Mouse (Mus musculus): ENCODE measurements around the gene Ralgapa2.
A peak's percentile ranks its signal among the peaks of the same experiment; 100 is the strongest.

Ralgapa2 gene

DNA sequence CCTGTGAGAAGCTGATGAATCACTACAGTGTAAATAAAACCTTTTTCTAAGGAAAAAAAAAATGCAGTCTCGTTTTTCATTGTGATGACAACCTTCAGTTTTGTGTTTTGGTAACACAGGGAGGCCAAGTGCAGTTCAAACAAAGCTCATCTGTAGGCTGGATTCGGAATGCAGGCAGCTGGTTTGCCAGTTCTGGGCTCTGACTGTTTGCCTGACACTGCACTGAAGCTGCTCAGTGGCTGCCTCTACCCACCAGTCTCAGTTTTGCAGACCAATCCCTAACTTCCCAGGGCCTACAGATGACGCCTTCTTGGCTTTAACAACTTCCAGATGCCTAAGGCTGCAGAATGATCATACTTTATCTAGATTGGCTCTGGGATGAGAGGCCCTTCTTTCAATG, 205.1 kb downstream of the Ralgapa2 start:
- DNase-seq (ENCODE audit: low read depth, low spot score), result peak; percentile 30

DNA sequence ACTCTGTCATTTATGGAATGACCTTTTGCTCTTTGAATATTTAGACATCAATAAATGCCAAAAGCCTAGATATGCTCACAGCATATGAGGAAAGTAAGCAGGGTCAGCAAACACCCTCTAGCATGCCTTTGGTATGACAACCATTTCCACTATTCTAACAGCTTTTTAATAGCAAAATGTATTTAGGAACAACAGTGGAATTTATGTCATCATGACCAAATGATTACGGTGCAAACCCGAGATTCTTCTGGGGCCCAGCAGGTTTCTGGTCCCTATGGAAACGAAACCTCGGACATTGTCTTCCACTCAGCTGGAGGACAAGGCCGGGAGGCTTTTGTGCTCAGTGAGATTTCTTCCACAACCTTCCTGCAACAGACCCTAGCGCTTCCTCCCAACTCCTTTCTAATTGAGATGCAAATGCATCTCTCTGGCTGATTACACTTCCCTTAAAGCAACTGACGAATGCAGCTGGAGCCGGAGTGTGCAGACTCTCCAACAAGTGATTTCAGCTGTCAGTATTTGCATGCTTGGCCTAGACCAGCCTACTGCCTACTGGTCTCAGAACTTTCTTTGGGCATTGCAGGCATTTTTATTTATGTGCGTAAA, 209.9 kb downstream of the Ralgapa2 start:
- no peak for DNase-seq (ENCODE audit: low read depth, low spot score)

GRCm38 (mm10) chr2:146300500-146301020, 211.6 kb downstream of the Ralgapa2 start:
- DNase-seq (ENCODE audit: low read depth, low spot score), result no peak

DNA sequence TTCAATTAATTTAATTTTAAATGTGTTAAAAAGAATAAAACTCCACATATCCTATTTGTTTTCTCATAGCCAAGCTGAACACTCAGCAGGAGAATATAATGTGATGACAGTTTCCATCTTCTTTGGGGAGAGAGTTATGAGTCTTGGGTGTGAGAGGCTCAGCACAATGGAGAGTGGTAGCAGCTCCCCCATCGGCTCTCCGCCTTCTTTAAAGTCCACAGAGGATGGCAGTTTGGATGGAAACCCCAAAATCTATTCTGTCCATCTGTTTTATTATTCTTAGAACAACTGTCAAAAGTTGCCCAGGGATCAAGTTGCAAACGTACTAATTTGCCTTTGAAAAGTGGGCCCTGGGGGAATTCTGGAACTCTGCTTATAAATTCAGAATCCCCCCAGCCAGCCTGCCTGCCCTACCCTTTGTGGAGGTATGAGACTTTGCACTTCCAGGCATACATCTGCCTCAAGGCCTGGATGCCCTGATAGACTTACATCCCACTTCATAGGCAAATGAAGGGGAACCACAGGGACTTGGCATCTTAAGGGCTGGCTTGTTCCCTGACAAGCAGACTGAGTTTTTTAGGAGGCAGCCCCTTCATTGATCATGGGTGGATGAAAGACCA, 212.2 kb downstream of the Ralgapa2 start:
- DNase-seq (ENCODE audit: low read depth, low spot score), result no peak

DNA sequence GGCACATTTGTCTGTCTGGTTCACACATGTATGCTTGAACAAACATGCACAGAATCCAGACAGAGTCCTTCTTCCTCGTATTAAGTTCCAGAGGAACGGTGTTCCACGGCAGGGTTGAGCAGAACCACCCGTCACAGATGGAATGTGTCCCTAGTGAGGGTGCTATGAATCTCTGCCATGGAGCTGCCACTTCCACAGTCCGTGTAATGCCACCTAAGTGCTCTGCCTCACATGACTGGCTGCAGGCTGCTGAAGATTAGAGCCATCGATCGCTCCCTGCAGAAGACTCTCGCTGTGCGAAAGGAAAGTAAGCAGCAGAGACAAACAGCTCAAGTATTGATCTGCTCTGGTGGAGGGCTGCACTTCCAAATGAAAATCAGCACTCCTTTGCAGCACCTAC, 218.6 kb downstream of the Ralgapa2 start:
- DNase-seq (ENCODE audit: low read depth, low spot score), result no peak

GRCm38 (mm10) chr2:146290871-146291637, 221.1 kb downstream of the Ralgapa2 start:
- peak; percentile 23 for DNase-seq (ENCODE audit: low read depth, low spot score)

- DNase-seq (ENCODE audit: low read depth, low spot score), result no peak
Observed at GRCm38 (mm10) chr2:146290366-146290765, 221.8 kb downstream of the Ralgapa2 start.

DNA sequence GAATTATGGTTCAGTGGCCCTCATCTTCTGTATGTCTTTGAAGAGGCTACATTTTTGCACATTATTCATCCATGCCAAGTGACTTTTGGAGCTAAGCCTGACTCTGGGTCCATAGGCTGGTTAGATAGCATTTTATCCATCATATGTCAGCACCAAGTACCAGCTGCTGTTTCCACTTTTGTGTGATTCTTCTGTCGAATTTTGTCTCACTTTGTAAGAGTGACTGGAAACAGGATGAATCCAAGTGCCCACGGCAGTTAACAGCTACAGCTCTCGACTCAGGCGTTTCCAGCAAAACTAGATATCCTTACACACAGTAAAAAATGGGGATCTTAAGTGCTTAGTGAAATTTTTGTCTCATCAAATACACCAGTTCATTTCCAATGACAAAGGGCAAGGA, 222.8 kb downstream of the Ralgapa2 start:
- DNase-seq (ENCODE audit: low read depth, low spot score), result no peak

DNA sequence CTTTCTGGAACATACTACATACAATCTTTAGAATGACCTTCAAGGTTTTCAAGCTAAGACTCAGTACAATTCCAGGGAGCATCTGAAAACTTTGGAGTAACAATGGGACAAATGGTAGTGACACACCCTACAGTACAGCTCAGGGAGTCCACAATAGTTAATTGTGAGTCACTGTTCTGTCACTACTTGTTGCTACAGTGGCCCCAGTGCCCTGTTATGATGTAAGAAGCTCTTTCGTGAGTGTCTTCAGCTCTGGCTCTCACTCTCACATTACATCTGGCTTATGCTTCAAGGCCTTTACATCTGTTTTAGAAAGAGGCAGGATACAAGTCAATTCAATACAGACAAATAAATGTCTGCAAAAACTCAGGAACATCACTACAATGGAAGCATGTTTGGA, 223.8 kb downstream of the Ralgapa2 start:
- peak; percentile 72 for DNase-seq (ENCODE audit: low read depth, low spot score)

GRCm38 (mm10) chr2:146287531-146287930, 224.6 kb downstream of the Ralgapa2 start:
- no peak for DNase-seq (ENCODE audit: low read depth, low spot score)

- DNase-seq (ENCODE audit: low read depth, low spot score), result no peak
Observed at GRCm38 (mm10) chr2:146281346-146281745, 230.8 kb downstream of the Ralgapa2 start.

DNA sequence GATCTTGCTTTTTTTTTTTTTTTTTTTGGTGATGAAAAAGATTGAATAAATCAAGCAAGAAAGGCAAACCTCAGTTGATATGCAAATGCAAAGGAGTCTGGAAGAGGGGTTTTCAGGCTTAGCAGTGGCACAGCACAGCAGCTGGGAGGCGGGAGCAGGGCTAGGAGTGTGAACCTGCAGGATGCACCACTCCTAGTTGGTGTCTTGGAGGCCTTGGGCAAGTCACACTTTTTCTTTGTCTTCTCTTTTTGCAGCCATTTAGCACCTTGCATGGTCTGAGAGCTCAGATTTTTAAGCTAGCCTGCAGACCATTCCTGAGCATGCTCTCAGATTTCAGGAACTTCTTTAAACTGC, 231.2 kb downstream of the Ralgapa2 start:
- DNase-seq (ENCODE audit: low read depth, low spot score), result no peak

- no peak for DNase-seq (ENCODE audit: low read depth, low spot score)
Observed at GRCm38 (mm10) chr2:146280221-146280920, 231.8 kb downstream of the Ralgapa2 start.

- DNase-seq (ENCODE audit: low read depth, low spot score), result no peak
Observed at GRCm38 (mm10) chr2:146279430-146280220, 232.5 kb downstream of the Ralgapa2 start.

DNA sequence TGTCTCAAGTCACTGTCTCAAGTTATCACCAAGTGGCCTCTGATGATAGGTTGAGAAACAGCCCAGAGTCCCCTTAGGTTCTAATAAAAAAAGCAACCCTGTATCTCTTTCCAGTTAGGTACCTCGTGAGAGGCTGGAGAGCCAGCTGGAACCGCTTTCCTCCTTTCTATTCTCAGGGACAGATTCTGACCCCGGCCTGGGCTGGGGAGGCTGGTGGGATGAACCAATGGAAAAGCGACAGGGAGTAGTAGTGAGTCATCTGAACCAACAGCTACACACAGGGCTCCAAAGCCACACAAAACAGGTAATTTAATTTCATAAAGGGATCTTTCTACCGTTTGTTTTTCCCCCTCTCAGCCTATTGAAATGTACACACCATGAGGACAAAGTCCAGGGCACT, 233.8 kb downstream of the Ralgapa2 start:
- DNase-seq (ENCODE audit: low read depth, low spot score), result no peak

- DNase-seq (ENCODE audit: low read depth, low spot score), result peak; percentile 77
Observed at GRCm38 (mm10) chr2:146266539-146266938, 245.6 kb downstream of the Ralgapa2 start.

- peak; percentile 48 for DNase-seq (ENCODE audit: low read depth, low spot score)
Observed at GRCm38 (mm10) chr2:146265045-146265444, 247.1 kb downstream of the Ralgapa2 start.

- DNase-seq (ENCODE audit: low read depth, low spot score), result no peak
Observed at GRCm38 (mm10) chr2:146262966-146263365, 249.2 kb downstream of the Ralgapa2 start.

GRCm38 (mm10) chr2:146262215-146262614, 249.9 kb downstream of the Ralgapa2 start:
- no peak for DNase-seq (ENCODE audit: low read depth, low spot score)

DNA sequence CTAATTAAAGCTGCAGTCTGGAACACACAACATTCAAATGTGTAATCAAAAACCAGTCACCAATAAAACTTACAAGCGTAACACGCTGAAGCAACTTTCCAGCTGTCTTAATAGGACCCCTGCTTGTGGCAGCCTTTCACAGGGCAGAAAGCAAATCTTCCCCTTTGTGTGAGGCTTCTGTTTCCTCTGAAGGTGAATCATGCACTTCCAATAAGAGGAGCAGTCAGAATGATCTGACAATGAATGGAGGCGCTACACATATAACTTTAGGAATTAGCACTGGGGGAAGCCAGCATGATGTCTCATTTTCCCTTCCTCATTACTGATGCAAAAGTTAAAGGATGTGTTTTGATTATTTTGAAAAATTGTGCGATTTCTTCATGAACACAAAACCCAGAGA, 251.0 kb downstream of the Ralgapa2 start:
- DNase-seq (ENCODE audit: low read depth, low spot score), result no peak
